Mouse (Mus musculus) right cerebral cortex, postnatal 25 days (tissue): ENCODE measurements at regions not wholly inside any gene's neighbourhood (a gene's known extent, or its start where the extent isn't known, plus 50 kb on each side); places are given as distances from the start of the nearest gene placed in this dataset.
"Not testable (repeated sequence)": the region's sequence is repeated elsewhere in the genome, so short reads cannot be mapped to it uniquely, and the experiment has no call there.

Source experiments
- DNase-seq: peaks from one replicate; pipeline ENCODE4 v3.0.0; 2022

- no peak for DNase-seq
Observed at GRCm38 (mm10) chr9:43857988-43858387, 114.2 kb downstream of the Nectin1 start.

DNA sequence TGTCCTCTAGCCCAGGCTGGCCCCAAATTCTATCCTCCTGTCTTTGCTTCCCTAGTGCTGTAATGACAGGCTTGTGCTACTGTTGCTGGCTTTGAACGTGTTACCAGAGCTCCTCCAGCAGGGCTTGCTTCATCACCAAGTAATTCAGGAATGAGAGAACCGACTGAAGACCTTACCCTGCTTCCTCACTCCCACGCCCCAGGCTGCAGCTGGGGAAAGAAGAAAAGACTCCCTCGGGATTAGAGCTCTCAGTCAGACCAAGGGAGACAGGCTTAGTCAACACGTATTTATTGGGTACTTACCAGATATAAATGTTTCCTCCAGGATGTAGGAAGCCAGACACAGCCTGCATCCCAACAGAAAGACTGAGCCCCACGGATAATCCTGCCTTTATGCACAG lies 115.0 kb downstream of the Nectin1 start:
- no peak for DNase-seq

DNA sequence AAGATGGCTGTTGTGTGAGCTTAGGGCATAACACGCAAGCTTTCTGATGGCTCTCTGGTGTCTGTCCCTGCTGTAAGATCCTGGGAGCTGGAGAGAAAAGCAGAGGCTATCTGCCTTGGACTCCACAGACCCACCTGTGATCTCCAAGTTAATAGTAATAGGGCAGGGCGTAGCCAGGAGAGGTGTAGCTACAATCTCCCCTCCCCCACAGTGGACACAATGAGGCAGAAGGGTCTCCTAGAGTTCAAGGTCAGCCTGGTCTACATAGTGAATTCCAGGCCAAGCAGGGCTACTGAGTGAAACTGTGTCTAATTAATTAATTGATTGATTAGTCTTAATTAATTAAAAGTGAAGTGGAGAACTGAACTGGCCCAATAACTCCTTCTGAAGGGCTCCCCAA lies 116.5 kb downstream of the Nectin1 start:
- DNase-seq: no peak

- no peak for DNase-seq
Observed at GRCm38 (mm10) chr9:43861375-43861774, 117.6 kb downstream of the Nectin1 start.

DNA sequence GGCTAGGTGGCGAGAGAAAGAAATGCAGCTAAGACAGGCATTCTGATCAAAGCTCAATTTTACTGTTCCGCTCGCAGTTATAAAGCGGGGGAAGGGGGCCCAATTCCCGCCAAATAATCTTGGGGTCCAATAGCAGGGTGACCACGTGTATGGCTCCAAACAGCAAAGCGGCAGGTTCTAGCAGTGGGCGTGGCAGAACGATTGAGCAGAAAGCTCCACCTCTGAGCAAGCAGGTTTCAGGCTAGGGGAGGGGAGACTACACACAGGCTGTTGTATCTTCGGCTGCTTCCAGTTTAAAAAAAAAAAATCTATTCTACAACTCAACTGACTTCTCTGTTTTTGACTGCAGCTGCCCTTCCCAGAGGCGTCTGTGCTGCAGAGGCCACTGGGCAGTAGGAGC lies 118.2 kb downstream of the Nectin1 start:
- DNase-seq: not testable (repeated sequence)

DNA sequence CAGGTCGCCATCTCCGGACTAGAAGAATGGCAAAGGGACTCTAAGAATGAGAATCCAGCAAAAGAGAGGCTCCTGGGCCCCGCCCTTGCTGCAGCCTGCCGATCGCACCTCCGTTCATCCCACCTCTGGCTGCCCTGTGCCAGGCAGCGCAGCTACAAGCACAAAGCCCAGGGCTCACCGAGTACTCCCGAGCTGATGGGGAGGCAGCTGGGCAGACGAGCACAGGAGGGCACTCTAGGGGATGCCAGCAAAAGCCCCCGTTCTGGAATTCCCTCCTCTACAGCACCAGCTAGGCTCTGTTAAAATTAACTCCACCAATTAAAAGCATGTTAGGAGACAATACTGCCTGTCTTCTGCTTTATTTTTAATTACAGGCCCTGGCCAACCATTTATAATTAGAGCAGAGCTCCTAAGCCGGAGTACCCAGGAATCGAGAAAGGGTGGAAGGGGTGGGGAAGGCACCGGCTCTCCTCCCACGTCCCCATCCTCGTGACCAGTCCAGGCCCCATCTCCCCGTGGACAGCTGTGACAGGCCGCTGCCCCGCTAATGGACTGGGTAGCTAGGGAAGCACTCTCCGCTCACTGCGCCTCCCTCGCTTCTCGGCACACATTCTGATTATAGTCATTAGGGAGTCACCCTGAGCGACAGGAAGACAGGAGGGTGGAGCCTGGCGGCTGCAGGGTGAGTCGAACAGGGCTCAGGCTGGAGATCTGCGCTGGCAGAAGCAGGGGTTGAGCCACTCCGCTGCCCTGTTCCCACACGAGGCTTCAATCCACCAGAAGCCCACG lies 120.0 kb downstream of the Nectin1 start:
- DNase-seq: no peak

GRCm38 (mm10) chr9:43866802-43867201 lies 123.0 kb downstream of the Nectin1 start:
- no peak for DNase-seq

- DNase-seq: no peak
Observed at GRCm38 (mm10) chr9:43873841-43874240, 130.1 kb downstream of the Nectin1 start.

- no peak for DNase-seq
Observed at GRCm38 (mm10) chr9:43874332-43874731, 130.5 kb downstream of the Nectin1 start.

DNA sequence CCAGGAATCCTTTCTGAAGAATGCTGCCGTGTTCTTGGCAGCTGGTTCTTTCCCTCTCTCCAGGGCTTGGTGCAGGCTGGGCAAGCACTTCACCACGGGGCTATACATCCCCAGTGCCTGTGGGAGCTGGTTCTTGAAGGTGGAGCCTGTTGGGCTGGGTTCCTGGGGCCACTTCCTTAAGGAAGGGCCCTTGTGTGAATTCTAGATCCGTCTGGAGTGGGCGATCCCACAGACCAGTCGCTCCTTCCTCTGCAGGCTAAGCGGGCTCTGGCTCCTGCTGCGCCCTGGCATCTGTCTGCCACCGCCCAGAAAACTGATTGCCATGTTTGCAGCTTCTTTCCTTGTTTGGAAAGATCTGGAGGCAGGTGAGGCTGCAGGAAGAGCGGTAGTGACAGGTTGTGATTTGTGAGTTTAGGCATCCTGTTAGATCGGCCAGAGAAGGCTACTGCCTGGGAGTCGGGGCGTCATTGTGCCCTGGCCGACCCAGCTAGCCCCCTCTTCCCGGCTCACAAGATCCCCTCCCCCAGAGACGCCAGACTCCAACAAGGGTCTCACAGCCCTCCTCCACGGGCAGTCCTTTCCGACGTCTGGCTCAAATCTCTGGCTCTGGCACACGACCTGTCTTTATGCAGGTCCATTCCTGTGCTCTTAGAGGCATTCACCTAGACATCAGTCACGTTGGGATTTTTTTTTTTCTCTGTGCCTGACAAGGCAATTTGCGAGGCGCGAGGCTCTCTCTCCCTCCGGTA lies 135.6 kb downstream of the Nectin1 start:
- DNase-seq: peak; percentile 25

DNA sequence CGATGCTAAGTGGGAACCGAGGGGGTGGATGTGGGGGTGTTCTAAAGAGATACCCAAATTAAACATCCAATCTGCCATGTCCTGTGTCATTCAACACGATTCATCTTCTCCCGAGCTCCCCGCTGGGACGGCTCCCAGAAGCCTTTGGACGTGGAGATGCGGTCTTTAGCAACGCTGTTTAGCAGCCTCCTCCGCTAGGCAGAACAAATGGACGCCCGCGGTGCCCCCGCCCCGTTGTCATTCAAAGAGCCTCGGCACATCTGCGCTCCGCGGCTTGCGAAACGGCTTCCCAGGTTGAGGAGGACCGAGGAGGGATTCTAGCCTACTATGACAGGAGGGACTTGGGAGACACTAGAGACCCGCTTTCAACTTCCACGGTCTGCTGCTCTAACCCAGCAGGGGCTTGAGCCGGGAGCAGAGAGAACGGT lies 136.2 kb downstream of the Nectin1 start:
- DNase-seq: peak; percentile 81

DNA sequence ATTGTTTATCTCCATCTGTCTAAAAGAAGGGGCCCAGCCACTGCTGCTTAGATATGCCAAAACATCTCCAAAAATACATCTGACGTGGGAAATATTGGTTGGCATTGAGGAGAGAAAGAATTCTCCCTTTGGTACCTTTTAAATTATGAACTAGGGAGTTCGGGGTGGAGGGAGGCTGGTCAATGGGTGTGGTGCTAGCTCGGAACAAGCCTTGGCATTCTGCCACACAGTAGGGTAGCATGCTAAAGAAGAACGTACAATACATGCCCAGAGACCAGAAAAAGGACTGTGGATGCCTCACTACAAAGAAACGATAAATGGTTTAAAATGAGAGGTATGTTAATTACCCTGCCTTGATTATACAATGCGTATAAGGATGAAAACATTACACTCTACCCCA lies 149.3 kb downstream of the Nectin1 start:
- DNase-seq: no peak

- DNase-seq: no peak
Observed at GRCm38 (mm10) chr9:43899239-43899638, 143.9 kb upstream of the Thy1 start.

DNA sequence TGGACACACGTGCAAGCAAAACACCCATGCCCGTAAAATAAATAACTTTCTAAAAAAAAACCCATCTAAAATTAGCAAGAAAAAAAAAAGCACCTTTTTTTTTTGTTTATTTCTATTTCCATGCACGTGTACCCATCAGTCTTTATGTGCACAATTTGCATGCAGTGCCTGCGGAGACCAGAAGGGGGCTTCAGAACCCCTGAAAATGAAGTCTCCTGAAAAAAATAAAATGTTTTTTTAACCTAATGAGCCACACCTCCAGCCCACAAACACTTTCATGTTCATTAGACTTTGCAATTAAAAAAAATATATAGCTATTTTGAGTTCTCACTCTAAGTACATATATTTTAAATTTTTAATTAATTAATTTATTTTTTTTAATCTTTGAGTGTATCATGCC lies 134.9 kb upstream of the Thy1 start:
- no peak for DNase-seq

- DNase-seq: no peak
Observed at GRCm38 (mm10) chr9:43915015-43915414, 128.2 kb upstream of the Thy1 start.

- no peak for DNase-seq
Observed at GRCm38 (mm10) chr9:43917467-43917866, 125.7 kb upstream of the Thy1 start.

- DNase-seq: no peak
Observed at GRCm38 (mm10) chr9:43919010-43919409, 124.2 kb upstream of the Thy1 start.

DNA sequence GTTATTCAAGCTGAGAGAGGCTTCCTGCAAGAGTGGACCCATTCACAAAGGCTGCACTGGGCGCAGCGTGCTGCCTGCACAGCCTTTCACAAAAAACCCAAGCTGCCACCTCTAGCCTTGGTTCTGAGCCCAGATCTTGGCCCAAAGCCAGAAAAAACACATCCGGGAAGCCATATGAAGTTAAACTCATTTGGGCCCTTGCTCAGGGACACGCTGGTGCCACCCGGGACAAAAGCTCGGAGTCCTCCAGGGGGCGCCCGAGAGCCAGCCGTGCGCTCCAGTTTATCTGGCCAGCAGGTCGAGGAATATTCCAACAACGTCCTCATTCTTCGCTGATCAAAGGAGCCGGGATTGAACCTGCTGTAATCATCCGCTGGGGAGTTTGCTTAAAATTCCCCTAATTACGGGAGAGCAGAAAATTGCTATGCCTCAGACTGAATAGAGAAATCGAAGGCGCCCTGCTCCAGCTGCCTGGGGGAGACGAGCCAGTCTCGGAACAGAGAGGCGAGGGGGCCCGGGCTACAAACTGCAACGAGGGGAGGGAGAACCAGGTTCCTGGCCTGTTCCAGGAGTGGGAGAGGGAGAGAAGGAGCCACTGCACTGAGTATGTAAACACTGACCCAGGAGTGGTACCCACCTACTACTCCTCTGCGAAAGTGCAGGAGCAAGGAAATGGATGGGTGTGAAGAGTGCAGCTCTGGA lies 123.0 kb upstream of the Thy1 start:
- peak; percentile 63 for DNase-seq

DNA sequence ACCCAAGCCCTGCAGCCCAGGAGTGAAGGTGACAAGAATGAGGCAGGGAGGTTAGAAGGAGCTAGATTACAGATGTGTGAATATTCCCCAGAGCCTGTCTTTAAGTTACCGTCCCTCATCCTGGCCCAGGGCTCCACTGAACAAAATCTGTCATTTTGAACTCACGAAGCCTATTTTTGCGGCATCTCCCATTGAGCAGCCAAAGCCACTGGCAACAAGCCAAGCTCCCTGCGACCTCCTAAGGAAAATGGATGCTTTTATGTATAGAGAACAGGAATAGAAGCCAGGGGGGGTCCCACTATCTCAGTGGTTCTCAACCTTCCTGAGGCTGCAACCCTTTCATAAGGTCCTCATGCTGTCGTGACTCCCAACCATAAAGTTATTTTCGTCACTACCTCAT lies 121.0 kb upstream of the Thy1 start:
- no peak for DNase-seq

- no peak for DNase-seq
Observed at GRCm38 (mm10) chr9:43923088-43923487, 120.1 kb upstream of the Thy1 start.

DNA sequence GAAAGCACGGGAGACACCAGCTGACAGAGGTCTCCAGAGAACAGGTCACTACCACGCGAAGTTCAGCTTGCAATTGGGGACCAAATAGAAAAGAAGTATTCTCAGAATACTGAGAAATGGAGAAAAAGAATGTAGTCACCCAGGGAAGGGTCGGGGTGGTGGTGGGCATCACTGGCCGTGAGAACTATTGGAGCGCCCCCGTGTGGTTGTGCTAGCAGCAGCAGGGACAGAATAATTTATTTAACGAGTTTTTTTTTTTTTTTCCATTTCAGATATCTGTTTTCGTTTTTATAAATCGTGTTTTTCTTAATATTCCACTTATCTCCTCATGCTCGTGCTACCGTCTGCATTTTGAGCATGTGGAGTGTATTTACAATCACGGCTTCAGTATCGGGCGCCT lies 118.4 kb upstream of the Thy1 start:
- DNase-seq: no peak

DNA sequence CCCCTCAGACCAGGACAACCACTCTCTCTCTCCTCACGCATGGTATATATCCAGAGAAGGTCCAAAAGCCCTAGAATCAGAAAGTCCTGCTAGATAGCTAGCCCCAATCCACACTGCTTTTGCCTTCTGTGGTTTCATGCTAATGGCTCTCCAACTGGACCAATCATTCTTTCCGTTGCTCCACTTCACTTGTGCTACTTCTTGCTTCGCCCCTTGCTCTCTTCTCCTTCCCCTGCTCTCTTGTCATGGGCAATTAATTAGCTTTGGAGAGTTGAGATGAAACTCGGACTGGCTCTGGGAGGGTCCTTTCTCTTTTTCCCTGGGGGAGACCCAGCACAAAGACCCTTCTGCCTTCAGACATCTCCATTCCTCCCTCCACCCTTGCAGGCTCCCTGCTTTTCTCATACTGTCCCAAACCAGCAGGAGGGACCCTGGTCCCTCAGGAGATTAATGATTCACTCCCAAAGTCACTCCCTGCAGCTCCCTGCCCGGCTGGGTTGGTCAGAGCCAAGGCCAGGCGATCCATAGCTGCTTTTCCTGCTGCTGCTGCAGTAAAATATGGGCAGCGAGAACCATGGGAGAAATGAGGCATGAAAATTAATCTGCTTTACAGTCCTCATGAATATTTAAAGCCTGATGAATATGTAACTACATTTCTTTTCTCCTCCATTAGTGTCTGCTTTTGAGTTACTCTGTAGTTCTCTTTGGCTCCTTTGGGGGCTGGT lies 113.7 kb upstream of the Thy1 start:
- DNase-seq: no peak

GRCm38 (mm10) chr9:43930037-43930404 lies 113.2 kb upstream of the Thy1 start:
- DNase-seq: no peak
